Mouse (Mus musculus) ovary, postnatal 10 days (tissue): ENCODE results near the gene Slc38a9.

Experiments
- DNase-seq: peaks from one replicate; pipeline ENCODE4 v3.0.0; 2022; ENCODE audit warnings: low spot score

Gene Slc38a9

GRCm38 (mm10) chr13:112660574-112661381, at the start of gene Slc38a9:
Gene Slc38a9 (plus strand): TSS chr13:112660751.
- DNase-seq: peak; percentile 62

- DNase-seq: no peak
These were observed 39.0 kb upstream of the Slc38a9 start for GRCm38 (mm10) chr13:112621592-112621991.

GRCm38 (mm10) chr13:112623656-112624055, 36.9 kb upstream of the Slc38a9 start:
- DNase-seq: no peak

GRCm38 (mm10) chr13:112624622-112625021, 35.9 kb upstream of the Slc38a9 start:
- no peak for DNase-seq

GRCm38 (mm10) chr13:112625566-112625965, 35.0 kb upstream of the Slc38a9 start:
- no peak for DNase-seq

- DNase-seq: no peak
These were observed 25.2 kb upstream of the Slc38a9 start for GRCm38 (mm10) chr13:112635174-112635837.

GRCm38 (mm10) chr13:112636498-112636897, 24.1 kb upstream of the Slc38a9 start:
- no peak for DNase-seq

- DNase-seq: no peak
These were observed 21.4 kb upstream of the Slc38a9 start for GRCm38 (mm10) chr13:112639111-112639510.

GRCm38 (mm10) chr13:112642897-112643296, 17.7 kb upstream of the Slc38a9 start:
- no peak for DNase-seq

- DNase-seq: no peak
These were observed 15.6 kb upstream of the Slc38a9 start for GRCm38 (mm10) chr13:112644996-112645395.

- DNase-seq: no peak
These were observed 14.9 kb upstream of the Slc38a9 start for GRCm38 (mm10) chr13:112645529-112646186.

GRCm38 (mm10) chr13:112651183-112651582, 9.4 kb upstream of the Slc38a9 start:
- DNase-seq: no peak

GRCm38 (mm10) chr13:112652205-112652604, 8.3 kb upstream of the Slc38a9 start, which contains the start of gene Ddx4:
Gene Ddx4 (minus strand): TSS chr13:112652475.
- no peak for DNase-seq

- DNase-seq: no peak
These were observed 471 bp upstream of the Slc38a9 start for GRCm38 (mm10) chr13:112659986-112660573.

- DNase-seq: no peak
These were observed 1.1 kb downstream of the Slc38a9 start for GRCm38 (mm10) chr13:112661687-112662086.

GRCm38 (mm10) chr13:112666433-112667024, 6.0 kb downstream of the Slc38a9 start:
- DNase-seq: no peak

GRCm38 (mm10) chr13:112667215-112667614, 6.7 kb downstream of the Slc38a9 start:
- DNase-seq: no peak

GRCm38 (mm10) chr13:112671708-112672107, 11.2 kb downstream of the Slc38a9 start:
- DNase-seq: no peak

GRCm38 (mm10) chr13:112672797-112673196, 12.2 kb downstream of the Slc38a9 start:
- DNase-seq: no peak

GRCm38 (mm10) chr13:112673899-112674447, 13.4 kb downstream of the Slc38a9 start:
- DNase-seq: no peak

- DNase-seq: no peak
These were observed 17.6 kb downstream of the Slc38a9 start for GRCm38 (mm10) chr13:112678154-112678553.

GRCm38 (mm10) chr13:112683312-112683711, 22.8 kb downstream of the Slc38a9 start:
- DNase-seq: no peak
